Mouse (Mus musculus): ENCODE measurements around the gene Foxp2.
A peak's percentile ranks its signal among the peaks of the same experiment; 100 is the strongest.

The Foxp2 gene

GRCm38 (mm10) chr6:15101548-15101947 lies 200.4 kb downstream of the Foxp2 start:
- DNase-seq (ENCODE audit: low read depth, low spot score): no peak

GRCm38 (mm10) chr6:15120916-15121315 lies 219.8 kb downstream of the Foxp2 start:
- DNase-seq (ENCODE audit: low read depth, low spot score): no peak

- DNase-seq (ENCODE audit: low read depth, low spot score): no peak
Measured at GRCm38 (mm10) chr6:15121339-15121738, 220.2 kb downstream of the Foxp2 start.

GRCm38 (mm10) chr6:15130142-15130541 lies 229.0 kb downstream of the Foxp2 start:
- DNase-seq (ENCODE audit: low read depth, low spot score): no peak

- no peak for DNase-seq (ENCODE audit: low read depth, low spot score)
Measured at GRCm38 (mm10) chr6:15142094-15142493, 240.9 kb downstream of the Foxp2 start.

GRCm38 (mm10) chr6:15151619-15152018 lies 250.5 kb downstream of the Foxp2 start:
- DNase-seq (ENCODE audit: low read depth, low spot score): no peak

- DNase-seq (ENCODE audit: low read depth, low spot score): no peak
Measured at GRCm38 (mm10) chr6:15163508-15164053, 262.4 kb downstream of the Foxp2 start.

GRCm38 (mm10) chr6:15176754-15177153 lies 275.6 kb downstream of the Foxp2 start:
- DNase-seq (ENCODE audit: low read depth, low spot score): no peak

- DNase-seq (ENCODE audit: low read depth, low spot score): no peak
Measured at GRCm38 (mm10) chr6:15192877-15193276, 291.7 kb downstream of the Foxp2 start.

GRCm38 (mm10) chr6:15242176-15242942 lies 341.2 kb downstream of the Foxp2 start:
- no peak for DNase-seq (ENCODE audit: low read depth, low spot score)

- DNase-seq (ENCODE audit: low read depth, low spot score): peak; percentile 20
Measured at GRCm38 (mm10) chr6:15257393-15257792, 356.2 kb downstream of the Foxp2 start.

GRCm38 (mm10) chr6:15257893-15258292 lies 356.7 kb downstream of the Foxp2 start:
- DNase-seq (ENCODE audit: low read depth, low spot score): no peak

- DNase-seq (ENCODE audit: low read depth, low spot score): no peak
Measured at GRCm38 (mm10) chr6:15268136-15268535, 367.0 kb downstream of the Foxp2 start.

- DNase-seq (ENCODE audit: low read depth, low spot score): no peak
Measured at GRCm38 (mm10) chr6:15285213-15285612, 384.1 kb downstream of the Foxp2 start.

- no peak for DNase-seq (ENCODE audit: low read depth, low spot score)
Measured at GRCm38 (mm10) chr6:15294081-15294480, 392.9 kb downstream of the Foxp2 start.

- no peak for DNase-seq (ENCODE audit: low read depth, low spot score)
Measured at GRCm38 (mm10) chr6:15299279-15299678, 398.1 kb downstream of the Foxp2 start.

GRCm38 (mm10) chr6:15310671-15311070 lies 409.5 kb downstream of the Foxp2 start:
- no peak for DNase-seq (ENCODE audit: low read depth, low spot score)

- no peak for DNase-seq (ENCODE audit: low read depth, low spot score)
Measured at GRCm38 (mm10) chr6:15316948-15317347, 415.8 kb downstream of the Foxp2 start.

GRCm38 (mm10) chr6:15318343-15318742 lies 417.2 kb downstream of the Foxp2 start:
- DNase-seq (ENCODE audit: low read depth, low spot score): no peak

- DNase-seq (ENCODE audit: low read depth, low spot score): no peak
Measured at GRCm38 (mm10) chr6:15321551-15321974, 420.4 kb downstream of the Foxp2 start.

- no peak for DNase-seq (ENCODE audit: low read depth, low spot score)
Measured at GRCm38 (mm10) chr6:15323099-15323498, 421.9 kb downstream of the Foxp2 start.

GRCm38 (mm10) chr6:15347705-15348104 lies 446.6 kb downstream of the Foxp2 start:
- no peak for DNase-seq (ENCODE audit: low read depth, low spot score)

GRCm38 (mm10) chr6:15355852-15356251 lies 454.7 kb downstream of the Foxp2 start:
- DNase-seq (ENCODE audit: low read depth, low spot score): no peak

All from brain, embryonic 18.5 days (tissue).